13 mouse cellular contexts compared by ENCODE assay signal in the genomic region with DNA sequence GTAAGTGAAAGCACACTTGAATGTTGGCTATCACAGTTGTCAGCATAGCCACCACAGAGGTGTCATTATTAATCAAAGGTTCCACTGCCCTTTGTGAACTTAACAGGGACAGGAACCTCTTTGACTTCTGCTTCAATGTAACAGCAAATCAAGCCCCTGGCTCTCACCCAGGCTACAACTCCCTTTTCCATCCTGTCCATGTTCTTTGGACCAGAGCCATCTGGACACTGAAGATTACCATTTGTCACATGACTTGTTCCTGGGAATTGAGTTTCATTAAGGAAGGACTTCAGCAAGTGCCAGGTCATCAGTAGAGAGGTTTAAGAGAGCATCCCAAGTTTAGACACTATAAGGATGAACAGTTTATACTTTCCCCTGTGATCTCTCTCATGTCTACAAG. TPM values are rescaled to one million over a fixed set of nuclear protein-coding genes. Genes with fewer than 3 reads are reported as not detected.
A peak's percentile ranks its signal among the peaks of the same experiment; 100 is the strongest.
DNase-seq lines count a peak whose midpoint lies in the region; TF ChIP-seq lines count a peak whose summit lies in the region.
"Had no signal": no experiment of that assay in that cellular context is flagged by ENCODE, and none has a peak within 500 bp of the region (broad histone marks: within the 10 kb centered on the region; RNA-seq: fewer than 3 reads in every experiment).

No protein-coding gene starts in this region.

- no peak for TF ChIP-seq POLR2A in lung, adult 2 months (IDR thresholded peaks at IDR 0.05; ENCODE audit: borderline replicate concordance, extremely low read depth, low read depth, low read length)

- no peak overlapping the region for H3K4me3 ChIP-seq in lung, adult 2 months (replicated peaks; ENCODE audit: extremely low read depth, low read depth, low read length)
- H3K4me3 ChIP-seq: erythroblast, embryonic 14.5 days; heart, embryonic 15.5 days; left cerebral cortex, adult 2 months; lung, embryonic 15.5 days; myocyte had no signal

- peak; percentile 34 for DNase-seq in adrenal gland, adult 8-10 months
- no peak for DNase-seq in adrenal gland, postnatal 25 days
- DNase-seq in lung, adult 18-20 months: peak; percentile 52 to 78
- no peak for DNase-seq in lung, adult 2 months
- peak; percentile 49 to 65 for DNase-seq in kidney, adult 8-10 months
- DNase-seq in skeletal muscle tissue, adult 2 months (ENCODE audit: low read depth, low spot score): peak; percentile 59
- no peak for DNase-seq in Muller cell, postnatal 12 days (ENCODE audit: inconsistent ontology term)
- DNase-seq in embryo, embryonic 10 days (ENCODE audit: low spot score): no peak

- peaks cover 25% of the 10 kb centered on the region for H3K4me1 ChIP-seq in lung, adult 2 months (ENCODE audit: control insufficient read depth, insufficient read depth, low read length)

- no peak for TF ChIP-seq CTCF in lung, adult 2 months (IDR thresholded peaks at IDR 0.05; ENCODE audit: insufficient read depth, low read length)

RNA-seq across cellular contexts. Expression of gene Cyp26b1, which starts 44.5 kb away (rescaled TPM):
- 10 to 100 TPM in 2 of 4 experiments, 1 to 10 TPM in 2; 6.6 to 57.7 (median 15.7) TPM for total RNA-seq in adrenal gland, adult 8-10 months (2022)
- total RNA-seq in adrenal gland, postnatal 25 days (2021): 4.2 and 4.6 TPM in 2 replicates
- polyA plus RNA-seq in lung, adult 2 months (2012; rRNA removed): 4.1 and 8.6 TPM in 2 replicates
- polyA plus RNA-seq: erythroblast, embryonic 14.5 days had no signal

Comparison
In these comparisons a context has a peak if more than half of its experiments do, and no peak if none do; other contexts are left out.
1. DNase-seq: peak in adrenal gland, adult 8-10 months (single experiment), lung, adult 18-20 months (2 of 2), kidney, adult 8-10 months (2 of 2) and skeletal muscle tissue, adult 2 months (single experiment); none in adrenal gland, postnatal 25 days (single experiment), lung, adult 2 months (single experiment), Muller cell, postnatal 12 days (single experiment) and embryo, embryonic 10 days (single experiment).